Mouse (Mus musculus) cerebellum, adult 11-12 months (tissue): Measurements from ENCODE around the gene Adam15.

Source experiments
- DNase-seq: peaks from one replicate; pipeline ENCODE4 v3.0.0; 2022

Gene Adam15

DNA sequence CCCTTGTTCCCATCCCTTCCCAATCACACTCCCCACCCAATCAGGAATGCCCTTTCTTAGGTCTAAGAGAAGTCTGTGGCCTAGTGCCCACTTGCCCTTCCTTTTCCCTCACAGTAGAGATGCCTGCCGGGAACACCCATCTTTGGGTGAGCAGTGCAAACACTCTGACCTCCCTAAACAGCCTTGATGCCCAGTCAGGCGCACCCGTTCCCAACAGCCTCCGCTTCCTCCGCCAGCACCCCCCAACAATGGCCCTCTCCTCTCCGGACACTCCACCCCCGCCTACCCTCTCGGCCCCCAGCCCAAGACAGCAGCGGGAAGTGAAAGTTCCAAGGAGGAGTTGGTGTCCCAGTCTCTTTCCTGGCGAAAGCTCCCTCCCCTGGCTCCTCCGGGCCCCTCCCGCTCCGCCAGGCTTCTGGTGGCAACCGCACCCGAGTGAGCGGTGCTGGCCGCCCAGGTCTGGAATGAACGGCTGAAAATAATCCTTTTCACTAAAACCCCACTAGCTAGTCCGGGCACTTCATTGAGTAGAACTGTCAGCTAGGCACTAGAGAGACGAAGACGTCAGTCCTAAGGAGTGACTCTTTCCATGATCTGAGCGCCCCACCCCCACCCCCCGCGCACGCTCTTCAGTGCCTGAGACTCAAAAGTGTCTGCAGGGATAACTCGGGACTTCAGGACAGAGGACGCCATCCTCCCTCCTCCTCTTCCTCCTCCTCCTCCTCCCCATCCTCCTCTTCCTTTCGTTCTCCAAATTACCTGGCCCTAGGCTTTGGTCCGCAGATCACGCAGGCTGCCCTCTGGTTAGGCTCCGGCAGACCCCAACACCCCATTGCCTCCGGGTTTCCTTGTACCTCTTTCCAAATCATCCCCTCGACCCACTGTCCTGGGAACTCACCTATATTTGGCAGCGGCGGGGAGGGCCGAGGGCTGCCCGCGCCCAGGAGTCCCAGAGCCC is 606 bp downstream of the Adam15 start:
- peak; percentile 56 for DNase-seq

DNA sequence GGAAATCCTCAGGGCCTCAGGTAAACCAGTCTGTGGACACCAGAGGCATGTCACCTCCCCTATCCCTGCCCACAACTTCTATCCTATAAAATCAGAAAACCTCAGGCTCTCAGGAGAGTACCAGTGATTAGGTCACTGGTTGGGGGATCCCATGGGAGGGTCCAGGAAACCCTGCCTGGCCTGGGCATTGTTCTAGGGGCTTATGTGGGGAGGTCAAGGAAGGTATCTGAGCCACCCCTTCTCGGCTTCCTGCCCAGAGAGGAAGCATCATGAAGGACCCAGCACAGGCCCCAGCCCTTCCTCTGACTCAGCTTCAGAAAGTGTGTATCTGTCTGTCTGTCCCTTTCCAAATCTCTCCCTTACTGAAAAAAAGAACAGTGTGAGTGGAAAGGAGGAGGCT is 1.9 kb downstream of the Adam15 start:
- no peak for DNase-seq

DNA sequence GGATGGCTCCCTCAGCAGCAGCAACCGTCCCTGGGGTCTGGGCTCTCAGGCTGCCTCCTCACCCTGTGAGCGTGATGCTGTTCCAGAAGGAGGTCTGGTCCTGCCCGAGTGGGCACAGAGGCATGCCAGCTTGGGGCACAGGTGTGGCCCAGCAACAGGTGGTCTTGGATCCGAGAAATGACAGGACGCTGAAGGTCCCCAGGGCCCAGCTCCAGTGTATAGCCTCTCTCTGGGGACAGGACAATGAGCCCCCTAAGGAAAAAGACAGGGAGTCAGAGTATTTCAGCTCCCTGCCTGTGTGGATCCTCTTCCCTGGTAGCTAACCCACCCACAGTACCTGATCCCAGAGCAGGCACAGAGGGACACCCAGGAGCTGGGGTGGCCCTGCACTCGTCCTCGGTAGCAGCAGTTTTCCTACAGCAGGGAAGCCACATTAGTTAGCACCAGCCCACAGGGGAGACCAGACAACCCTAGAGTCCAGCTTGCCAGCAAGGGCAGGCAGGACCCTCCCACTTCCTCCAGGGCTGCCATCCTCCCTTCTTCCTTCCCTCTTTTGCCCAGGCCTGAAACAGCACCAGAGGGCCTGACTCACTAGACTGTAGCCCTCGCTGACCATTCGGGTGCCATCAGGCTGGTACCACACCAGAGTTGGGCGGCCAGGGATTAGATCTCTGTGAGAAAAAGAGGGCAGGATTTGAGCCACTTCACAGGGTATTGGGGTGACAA is 2.8 kb downstream of the Adam15 start:
- no peak for DNase-seq

DNA sequence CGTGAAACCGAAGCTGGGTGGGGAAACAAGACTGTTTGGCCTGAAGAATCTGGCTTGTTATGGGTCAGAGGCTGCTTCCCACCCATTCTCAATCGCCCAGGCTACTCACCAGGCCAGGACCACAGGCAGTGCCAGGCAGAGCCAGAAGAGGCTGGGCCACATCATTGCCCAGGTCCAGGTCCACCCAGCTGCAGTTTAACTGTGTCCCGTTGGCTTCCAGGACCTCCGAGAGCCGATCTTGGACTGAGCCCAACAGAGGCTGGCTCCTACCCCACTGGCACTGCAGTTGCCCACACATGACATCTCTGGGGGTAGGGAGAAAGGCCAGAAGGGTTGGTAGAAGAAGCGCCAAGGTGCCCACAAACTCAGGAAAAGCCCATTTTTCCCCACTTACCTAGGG is 6.5 kb downstream of the Adam15 start:
- DNase-seq, result no peak

DNA sequence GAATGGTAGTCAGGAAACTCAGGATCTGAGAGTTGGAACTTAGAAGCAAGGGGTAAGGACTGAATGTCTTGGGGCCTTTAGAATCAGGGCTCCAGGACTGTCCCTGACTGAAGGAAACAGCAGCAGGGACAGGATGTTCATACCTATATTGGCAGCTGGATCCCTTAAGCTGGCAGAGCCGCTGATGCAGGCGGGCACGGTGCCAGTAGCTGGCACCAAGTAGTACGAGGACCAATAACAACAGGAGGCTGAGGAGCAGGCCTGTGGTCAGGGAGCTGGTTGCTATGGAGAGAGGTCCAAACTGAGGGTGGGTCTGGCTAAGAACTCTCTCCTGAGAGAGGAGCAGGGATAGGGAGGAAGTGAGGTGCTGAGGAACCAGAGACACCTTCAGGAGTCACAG is 8.0 kb downstream of the Adam15 start:
- DNase-seq, result no peak

DNA sequence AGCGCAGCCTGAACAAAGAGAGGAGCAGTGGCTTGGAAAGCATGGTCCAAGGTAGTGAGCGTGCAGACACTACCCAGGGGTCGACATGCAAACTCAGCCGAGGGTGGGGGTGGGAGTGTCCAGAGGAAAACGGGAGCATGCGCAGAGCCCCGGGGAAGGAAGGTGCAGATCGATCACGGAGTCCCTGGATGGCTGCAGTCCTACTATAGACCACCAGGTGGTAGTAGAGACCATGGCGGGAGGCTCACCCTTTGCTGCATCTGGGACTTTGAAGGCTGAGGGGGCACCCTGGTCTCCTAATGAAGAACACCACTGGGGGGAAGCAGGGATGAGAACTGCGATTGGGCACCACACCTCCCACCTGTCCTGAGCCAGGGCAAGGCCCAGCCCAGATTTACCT is 9.3 kb downstream of the Adam15 start:
- DNase-seq, result peak; percentile 69

DNA sequence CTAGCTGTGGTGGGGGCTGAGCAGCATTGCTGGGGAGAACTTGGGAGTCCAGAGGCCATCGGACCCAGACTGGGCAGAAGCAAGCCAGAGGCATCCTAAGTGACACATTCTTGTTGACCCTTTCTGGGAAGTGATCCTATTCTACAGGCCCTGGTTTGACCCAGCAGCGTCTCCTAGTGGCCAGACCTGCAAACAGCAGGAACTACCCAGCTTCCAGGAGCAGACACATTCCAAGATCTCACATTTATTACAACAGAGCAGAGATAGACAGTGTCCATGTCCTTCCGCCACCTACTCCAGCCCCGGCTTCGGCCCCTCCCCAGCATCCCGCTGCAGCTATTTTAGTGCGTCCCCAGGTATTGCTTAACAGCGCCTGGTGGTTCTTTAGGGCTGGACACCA is 10.4 kb downstream of the Adam15 start:
- DNase-seq, result no peak

DNA sequence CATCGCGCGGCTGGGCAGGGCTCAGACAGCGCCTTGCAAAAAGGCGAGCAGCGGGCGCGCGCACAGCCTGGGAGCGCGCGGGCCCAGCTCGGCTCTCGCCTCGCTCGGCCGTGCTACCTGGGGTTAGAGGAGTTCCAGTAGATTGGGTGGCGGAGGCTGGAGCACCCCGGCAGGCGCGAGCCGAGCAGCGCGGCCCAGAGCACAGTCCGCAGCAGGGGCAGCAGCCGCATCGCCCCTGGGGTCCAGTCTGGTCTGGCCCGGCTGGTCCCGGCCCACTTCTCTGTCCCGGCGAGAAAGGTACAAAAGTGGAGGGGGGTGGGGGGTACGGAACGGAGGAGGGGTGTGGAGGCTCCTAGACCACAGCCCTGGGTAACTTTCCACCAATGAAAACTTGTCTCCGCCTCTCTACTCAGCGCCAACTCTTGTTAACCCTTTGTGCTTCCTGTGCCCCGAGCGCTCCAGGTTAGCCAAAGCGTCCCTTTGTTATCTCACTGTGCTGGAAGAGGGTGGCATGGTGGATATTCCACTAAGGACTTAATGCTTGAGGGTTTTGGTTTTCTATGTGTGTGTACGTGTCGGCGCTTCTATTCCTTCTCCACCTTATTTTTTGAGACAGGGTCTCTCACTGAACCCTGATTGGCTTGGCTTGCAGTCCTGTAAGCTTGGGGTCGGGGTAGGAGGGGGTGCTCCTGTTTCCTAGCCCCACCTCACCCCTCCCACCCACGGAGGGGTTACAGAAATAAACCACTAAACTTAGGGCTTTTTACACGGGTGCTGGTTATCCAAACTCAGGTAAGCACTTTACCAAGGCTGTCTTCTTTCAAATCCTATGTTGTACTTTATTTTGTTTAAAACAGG is 11.8 kb downstream of the Adam15 start, which contains the start of gene Efna4:
TSS of gene Efna4 (minus strand) at position 308 of the 858 bp plus-strand sequence.
- DNase-seq, result no peak

DNA sequence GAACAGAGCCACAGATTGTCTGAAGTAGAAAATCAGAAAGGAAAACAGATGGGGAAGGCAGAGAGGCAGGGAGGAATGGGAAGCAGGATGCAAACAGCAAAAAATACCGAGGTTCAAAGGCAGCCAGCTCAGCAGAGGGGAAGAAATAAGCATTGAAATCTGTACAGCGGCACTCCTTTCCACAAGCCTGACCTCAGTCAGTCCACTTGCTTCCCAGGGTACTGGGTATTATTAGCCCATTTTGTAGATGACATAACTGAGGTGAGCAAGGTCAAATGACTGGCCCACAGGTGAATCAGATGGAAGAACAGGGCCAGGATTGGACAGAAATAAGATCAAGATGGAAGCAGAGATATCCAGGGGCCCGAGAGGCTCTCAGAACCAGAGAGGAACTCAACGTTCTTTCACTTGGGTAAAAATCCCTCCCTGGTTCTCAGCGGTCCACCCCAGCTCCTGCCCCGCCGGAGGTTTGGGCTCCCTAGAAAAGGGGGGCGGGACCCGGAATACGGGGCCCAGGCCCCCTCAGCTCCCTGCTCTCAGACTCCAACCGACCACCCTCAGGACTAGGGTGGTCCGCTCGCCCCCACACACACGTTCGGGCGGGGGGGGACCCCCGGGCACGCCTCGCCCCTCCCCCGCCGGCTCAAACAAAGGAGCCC is 12.6 kb downstream of the Adam15 start:
- DNase-seq, result no peak

DNA sequence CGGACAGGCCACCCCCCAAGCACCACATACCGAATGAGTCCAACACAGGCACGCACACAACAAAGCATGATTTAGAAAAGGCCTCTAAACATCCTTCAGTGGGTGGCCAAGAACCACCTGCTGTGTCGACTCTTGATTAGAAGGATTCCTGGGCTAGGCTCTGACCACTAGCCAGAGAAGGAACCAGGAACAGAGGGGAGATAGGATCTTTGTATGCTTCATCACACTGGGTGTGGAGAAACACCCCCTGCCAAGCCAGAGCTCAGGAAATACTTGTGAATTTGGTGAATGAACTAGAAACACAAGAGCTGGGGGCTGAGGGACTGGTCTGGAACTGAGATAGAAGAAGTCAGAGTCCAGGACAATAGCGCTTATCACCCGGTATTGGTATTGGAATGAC is 13.3 kb downstream of the Adam15 start:
- DNase-seq, result no peak

DNA sequence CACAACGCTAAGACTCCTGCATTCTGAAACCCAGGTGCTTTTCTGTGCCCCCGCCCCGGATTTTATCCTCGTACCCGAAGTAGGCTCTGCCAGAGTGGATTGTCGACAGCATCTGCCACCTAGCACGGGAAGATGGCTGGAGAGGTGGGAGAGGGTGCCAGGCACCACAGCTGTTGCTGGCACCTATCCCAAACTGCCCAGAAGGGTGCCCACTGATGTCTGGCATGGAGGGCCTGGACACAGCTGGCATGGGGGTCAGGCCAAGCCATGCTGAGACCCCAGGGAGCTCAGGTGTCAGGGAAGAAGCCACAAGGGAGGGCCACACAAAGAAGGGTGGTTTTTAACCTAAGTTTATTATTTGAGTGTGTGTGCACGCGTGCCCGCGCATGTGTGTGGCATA is 16.7 kb downstream of the Adam15 start:
- DNase-seq, result no peak

DNA sequence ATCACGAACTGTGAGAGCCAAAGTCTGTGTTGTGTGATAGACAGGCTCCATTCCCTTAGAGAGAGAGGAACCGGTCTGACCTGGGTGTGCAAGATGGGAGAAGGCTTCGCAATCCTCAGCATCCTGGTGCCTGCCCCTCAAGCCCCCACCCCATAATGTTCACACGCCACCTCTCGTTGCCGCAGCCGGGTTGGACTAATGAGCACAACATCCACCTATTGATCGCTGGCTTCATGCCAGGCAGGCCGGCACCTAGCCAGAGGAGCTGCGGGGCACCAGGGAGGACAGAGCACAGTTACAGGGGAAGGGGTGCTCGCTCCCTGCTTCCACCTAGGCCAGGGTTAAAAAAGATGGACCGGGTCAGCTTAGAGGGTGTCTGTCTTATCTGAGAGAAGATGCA is 17.3 kb downstream of the Adam15 start:
- no peak for DNase-seq

DNA sequence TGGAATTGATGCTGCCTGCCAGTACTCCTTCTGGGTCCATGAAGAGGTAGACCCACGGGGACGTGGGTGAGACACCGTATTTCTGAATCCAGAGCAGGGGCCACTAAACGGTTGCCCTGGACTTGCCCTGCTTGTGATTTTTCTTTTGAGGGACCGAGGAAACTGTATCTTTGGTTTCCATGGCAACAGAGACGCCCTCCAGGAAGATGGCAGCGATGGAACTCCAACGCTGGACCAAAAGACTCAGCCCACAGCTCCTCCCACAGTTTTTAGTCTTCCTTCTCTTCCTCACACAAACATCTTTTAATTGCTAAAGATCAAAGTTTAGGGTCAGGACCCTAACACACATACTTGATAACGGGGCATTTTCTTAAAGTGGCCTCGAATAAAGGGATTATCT is 17.8 kb downstream of the Adam15 start:
- DNase-seq, result no peak

DNA sequence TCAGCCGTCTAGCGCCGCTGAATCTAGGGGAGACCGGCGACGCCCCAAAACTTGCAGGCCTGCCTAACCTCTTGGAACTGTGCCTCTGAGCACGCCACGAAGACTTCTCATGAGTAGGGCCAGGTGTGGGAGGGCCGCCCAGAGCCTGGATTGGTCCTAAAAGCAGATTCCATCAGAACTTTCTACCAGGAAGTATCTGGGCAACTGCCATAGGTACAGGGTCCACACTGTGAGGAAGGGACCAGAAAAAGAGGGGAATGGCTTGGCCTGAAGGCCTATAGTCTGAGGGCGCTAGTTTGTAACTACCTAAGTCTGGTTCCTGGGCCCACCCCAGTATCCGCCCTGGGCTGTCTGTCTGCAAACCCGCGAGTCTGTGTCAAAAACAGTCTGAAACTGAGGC is 18.2 kb downstream of the Adam15 start:
- no peak for DNase-seq

DNA sequence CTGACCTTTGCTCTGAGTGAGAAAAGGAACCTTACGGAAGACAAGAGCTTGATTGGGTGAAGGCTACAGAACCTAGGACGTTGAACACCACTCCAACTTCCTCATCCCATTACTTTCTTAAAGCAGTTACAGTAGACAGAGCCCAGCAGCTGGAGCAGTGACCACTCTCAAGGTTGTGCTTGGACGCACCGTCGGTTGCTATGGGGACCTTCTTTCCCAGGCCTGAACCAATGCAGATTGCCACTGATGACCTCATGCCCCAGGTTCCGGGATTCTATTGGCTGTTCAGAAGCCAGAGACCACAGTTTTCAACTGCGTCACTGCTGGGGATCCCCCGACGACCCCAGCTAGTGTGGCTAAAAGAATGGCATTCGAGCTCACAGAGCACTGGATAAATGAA is 18.8 kb downstream of the Adam15 start:
- DNase-seq, result no peak

DNA sequence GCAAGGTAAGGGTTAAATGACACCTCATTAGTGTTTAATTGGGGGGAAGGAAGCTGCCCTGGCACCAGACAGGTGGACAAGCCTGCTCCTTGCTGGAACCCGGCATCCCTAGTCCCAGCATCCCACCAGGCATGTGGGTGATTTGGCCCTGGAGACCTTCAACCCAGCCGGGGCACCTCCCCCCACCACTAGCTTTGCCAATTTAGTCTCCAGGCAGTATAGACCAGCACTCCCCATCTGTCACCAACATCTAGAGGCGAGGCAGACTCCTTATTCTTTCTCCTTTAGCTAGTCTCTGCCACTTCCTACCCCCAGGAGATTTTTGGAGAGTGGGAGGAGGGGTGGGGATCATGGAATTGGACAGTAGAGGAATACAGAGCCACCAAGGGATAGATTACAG is 19.4 kb downstream of the Adam15 start:
- DNase-seq, result no peak

DNA sequence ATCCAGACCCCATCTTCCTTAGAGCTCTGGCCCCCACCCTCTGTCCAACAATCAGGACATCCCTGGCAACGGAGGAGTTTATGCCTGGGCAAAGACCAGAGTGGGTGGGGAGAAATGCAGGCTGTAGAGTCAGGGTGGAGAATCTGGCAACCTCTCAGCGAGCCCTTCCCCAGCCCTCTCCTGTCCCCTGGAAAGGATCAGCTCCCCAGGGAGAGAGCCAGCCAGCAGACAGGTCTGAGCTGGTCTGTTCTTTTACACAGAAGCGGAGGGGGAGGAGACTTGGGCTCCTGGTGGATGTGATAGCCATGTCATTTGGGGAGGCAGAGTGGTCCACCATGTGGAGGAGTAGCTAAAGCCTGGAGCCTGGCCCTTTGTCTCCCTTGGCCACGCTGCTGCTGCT is 21.2 kb downstream of the Adam15 start:
- DNase-seq, result no peak

DNA sequence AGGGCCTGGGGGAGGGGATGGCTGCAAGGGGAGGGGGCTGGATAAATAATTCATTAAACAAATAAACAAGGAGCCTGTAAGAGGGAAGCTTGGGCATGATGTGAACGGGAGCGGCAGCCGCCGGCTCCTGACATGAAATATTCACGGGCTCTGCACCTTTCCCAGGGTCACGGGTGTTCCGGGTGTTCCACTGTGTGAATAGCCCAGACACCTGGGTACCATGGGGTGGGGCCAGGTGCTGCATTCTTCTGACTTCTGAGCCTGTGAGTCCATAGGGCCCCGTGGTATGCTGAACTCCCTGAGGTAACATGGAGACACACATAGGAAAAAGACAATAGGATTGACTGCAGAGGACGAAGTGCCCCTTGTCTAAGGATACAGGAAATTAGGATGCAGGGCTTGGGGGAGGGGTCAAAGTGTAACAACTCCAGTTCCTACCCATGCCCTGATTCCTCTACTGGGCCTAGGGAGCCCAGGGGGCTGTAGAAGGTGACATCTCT is 22.4 kb downstream of the Adam15 start:
- DNase-seq, result no peak

DNA sequence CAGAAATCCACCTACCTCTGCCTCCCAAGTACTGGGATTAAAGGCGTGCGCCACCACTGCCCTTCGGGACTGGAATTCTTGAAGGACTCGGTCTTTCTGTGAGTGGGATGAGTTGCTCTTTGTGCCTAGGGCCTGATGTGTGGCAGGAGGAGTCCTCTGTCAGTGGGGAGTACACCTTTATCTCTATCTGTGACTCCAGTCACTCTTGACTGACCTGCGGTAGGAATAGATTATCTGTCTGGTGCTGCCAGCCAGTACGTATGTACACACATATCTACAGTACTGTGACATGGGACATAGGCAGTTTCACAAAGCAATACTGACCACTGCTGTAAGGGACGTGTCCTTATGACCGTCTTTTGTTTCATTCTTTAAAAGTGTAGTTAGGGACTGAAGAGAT is 23.9 kb downstream of the Adam15 start:
- no peak for DNase-seq

DNA sequence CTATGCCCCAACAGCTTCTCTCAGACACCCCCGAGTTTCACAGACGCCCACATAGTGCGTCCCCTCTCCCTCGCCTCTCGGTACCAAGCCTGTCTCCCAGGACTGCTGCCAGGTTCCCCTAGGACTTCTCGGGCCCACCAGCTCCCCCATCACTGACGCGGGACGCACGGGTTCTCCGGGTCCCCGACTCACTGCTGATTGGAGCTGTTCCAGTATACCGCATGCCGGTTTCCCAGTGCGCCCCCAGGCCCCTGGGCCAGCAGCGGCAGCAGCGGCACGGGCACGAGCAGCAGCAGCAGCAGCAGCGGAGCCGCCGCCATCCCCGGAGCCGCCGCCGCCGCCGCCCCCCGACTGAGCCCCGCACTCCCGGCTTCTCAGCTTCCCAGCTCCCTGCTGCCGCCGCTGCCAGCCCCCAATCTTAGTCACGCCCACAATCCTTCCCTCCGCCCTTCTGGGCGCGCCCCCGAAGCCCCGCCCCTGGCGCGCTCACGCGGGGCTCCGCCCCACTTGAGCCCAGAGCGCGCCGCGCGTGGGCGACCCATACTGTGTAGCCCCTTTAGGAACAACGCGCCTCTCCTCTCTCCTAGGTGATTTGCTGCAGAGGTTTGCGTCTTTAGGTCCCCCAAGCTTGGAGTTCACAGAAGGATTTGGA is 27.2 kb downstream of the Adam15 start, which contains the start of gene Efna3:
TSS of gene Efna3 (minus strand) at position 452 of the 652 bp plus-strand sequence.
- no peak for DNase-seq

DNA sequence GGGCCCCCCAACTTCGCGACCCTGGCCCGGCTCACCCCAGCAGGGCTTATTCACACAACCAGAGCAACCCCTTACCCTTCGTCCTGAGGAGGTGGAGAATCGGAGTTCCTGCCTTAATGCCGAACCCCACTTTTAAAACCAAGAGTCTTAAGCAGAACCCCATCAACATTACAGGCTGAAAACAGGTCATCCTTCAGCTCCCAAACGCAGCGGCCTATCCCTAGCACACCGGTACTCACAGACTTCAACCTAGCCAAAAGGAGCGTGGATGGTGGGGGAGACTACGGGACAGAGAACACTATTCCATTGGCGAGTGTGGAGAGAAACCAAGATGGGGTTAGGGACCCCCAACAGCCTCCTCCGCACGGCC is 27.7 kb downstream of the Adam15 start:
- no peak for DNase-seq
